In genomic region chr11:99121218-99121631, GRCm38 (mm10) we compare ENCODE assay signal across 11 mouse cellular contexts. TPM values are rescaled to one million over a fixed set of nuclear protein-coding genes. Genes with fewer than 3 reads are reported as not detected.
A peak's percentile ranks its signal among the peaks of the same experiment; 100 is the strongest.
DNase-seq lines count a peak whose midpoint lies in the region; ATAC-seq lines count a peak whose summit lies in the region.
"Had no signal": no experiment of that assay in that cellular context is flagged by ENCODE, and none has a peak within 500 bp of the region (broad histone marks: within the 10 kb centered on the region; RNA-seq: fewer than 3 reads in every experiment).

No protein-coding gene starts in this region.

- 0 out of 2 replicates have a peak, but pooled peaks cover 4% of the 10 kb centered on the region for H3K9me3 ChIP-seq in embryonic facial prominence, embryonic 10.5 days
- 0 out of 2 replicates have a peak, but pooled peaks cover 2% of the 10 kb centered on the region for H3K9me3 ChIP-seq in limb, embryonic 11.5 days (ENCODE audit: control insufficient read depth, low read length)

- DNase-seq in frontal cortex, postnatal 14 days (ENCODE audit: low spot score in 2 of 2): no peak
- DNase-seq in layer of hippocampus, adult 9-11 months: peak; percentile 49
- no peak for DNase-seq in layer of hippocampus, adult 11-12 months (ENCODE audit: low spot score)
- DNase-seq in embryonic facial prominence, embryonic 10.5 days (ENCODE audit: low spot score): peak; percentile 37
- no peak for DNase-seq in limb, embryonic 11.5 days (ENCODE audit: low spot score)
- DNase-seq in adrenal gland, postnatal 10 days: no peak
- no peak for DNase-seq in gastrocnemius, postnatal 10 days
- DNase-seq: thymus, adult 2 months had no signal

- peak overlapping the region; percentile 32; the same call in 1 of the 2 replicates for H3K9ac ChIP-seq in limb, embryonic 11.5 days (ENCODE audit: low read length)

- peak; percentile 70 for ATAC-seq in frontal cortex, adult (ENCODE audit: low TSS enrichment)
- no peak for ATAC-seq in limb, embryonic 11.5 days (ENCODE audit: insufficient number of reproducible peaks, low FRiP score, low TSS enrichment, low read depth)

- no peaks in the 10 kb centered on the region for H3K36me3 ChIP-seq in embryonic facial prominence, embryonic 10.5 days (replicated peaks)
- no peaks in the 10 kb centered on the region for H3K36me3 ChIP-seq in limb, embryonic 11.5 days (ENCODE audit: control insufficient read depth, insufficient read depth, low read length)

- H3K4me2 ChIP-seq in limb, embryonic 11.5 days (ENCODE audit: low read depth, severe bottlenecking): no peak overlapping the region

- H3K4me3 ChIP-seq in embryonic facial prominence, embryonic 10.5 days: no peak overlapping the region
- no peak overlapping the region for H3K4me3 ChIP-seq in limb, embryonic 11.5 days (ENCODE audit: low read depth, low read length)
- H3K4me3 ChIP-seq: myocyte had no signal

- WGBS in embryonic facial prominence, embryonic 10.5 days: 56% methylated on average over 14 of the region's 14 CpGs
- 59% methylated on average over 14 of the region's 14 CpGs for WGBS in limb, embryonic 11.5 days

- peak overlapping the region; percentile 86 for H3K27ac ChIP-seq in embryonic facial prominence, embryonic 10.5 days (replicated peaks)
- H3K27ac ChIP-seq in limb, embryonic 11.5 days (replicated peaks; ENCODE audit: low read depth, low read length): no peak overlapping the region

- peaks cover 68% of the 10 kb centered on the region for H3K4me1 ChIP-seq in embryonic facial prominence, embryonic 10.5 days
- peaks cover 26% of the 10 kb centered on the region for H3K4me1 ChIP-seq in limb, embryonic 11.5 days (ENCODE audit: control insufficient read depth, insufficient read depth, low read length)

- no peaks in the 10 kb centered on the region for H3K27me3 ChIP-seq in embryonic facial prominence, embryonic 10.5 days (replicated peaks; ENCODE audit: low read depth, poor library complexity, severe bottlenecking)
- H3K27me3 ChIP-seq in limb, embryonic 11.5 days (ENCODE audit: control insufficient read depth, insufficient read depth, low read length): no peaks in the 10 kb centered on the region

RNA-seq across cellular contexts. Expression of gene Tns4, which starts 32.1 kb away (rescaled TPM):
- polyA plus RNA-seq in embryonic facial prominence, embryonic 10.5 days (2016; fragmentation: Nextera tagmentation; extraction: Ambion mirVana): 0.96 and 1.0 TPM in 2 replicates
- polyA plus RNA-seq in limb, embryonic 11.5 days (2014; fragmentation: Nextera tagmentation; extraction: Ambion mirVana): 1.2 and 1.6 TPM in 2 replicates
- total RNA-seq in adrenal gland, postnatal 10 days (2021): under 1 TPM; 0.12 to 0.51 TPM
- not detected for total RNA-seq in gastrocnemius, postnatal 10 days (2021)
- total RNA-seq: layer of hippocampus, postnatal 36 days had no signal

RNA-seq across cellular contexts. Expression of gene Ccr7, which starts 33.7 kb away (rescaled TPM):
- polyA plus RNA-seq in embryonic facial prominence, embryonic 10.5 days (2016; fragmentation: Nextera tagmentation; extraction: Ambion mirVana): 0.50 and 0.78 TPM in 2 replicates
- polyA plus RNA-seq in limb, embryonic 11.5 days (2014; fragmentation: Nextera tagmentation; extraction: Ambion mirVana): 1.0 and 1.3 TPM in 2 replicates
- 1 to 10 TPM; 3.6 to 3.7 TPM for total RNA-seq in adrenal gland, postnatal 10 days (2021)
- under 1 TPM; 0.14 to 0.23 TPM for total RNA-seq in gastrocnemius, postnatal 10 days (2021)
- total RNA-seq: layer of hippocampus, postnatal 36 days had no signal

Comparison
In these comparisons a context has a peak if more than half of its experiments do, and no peak if none do; other contexts are left out.
1. DNase-seq: peak in layer of hippocampus, adult 9-11 months (single experiment) and embryonic facial prominence, embryonic 10.5 days (single experiment); none in frontal cortex, postnatal 14 days (0 of 2), layer of hippocampus, adult 11-12 months (single experiment), limb, embryonic 11.5 days (single experiment), adrenal gland, postnatal 10 days (single experiment) and gastrocnemius, postnatal 10 days (single experiment).